Mouse (Mus musculus) lung, postnatal 14 days (tissue): ENCODE measurements at regions not wholly inside any gene's neighbourhood (a gene's known extent, or its start where the extent isn't known, plus 50 kb on each side); places are given as distances from the start of the nearest gene placed in this dataset.
A peak's percentile ranks its signal among the peaks of the same experiment; 100 is the strongest.

ENCODE experiments used
- DNase-seq: peaks from one replicate; pipeline ENCODE4 v3.0.0; 2021

- no peak for DNase-seq
Measured at GRCm38 (mm10) chr16:68017672-68018071, 397.0 kb upstream of the Cadm2 start.

- no peak for DNase-seq
Measured at GRCm38 (mm10) chr16:67989671-67990070, 369.0 kb upstream of the Cadm2 start.

- no peak for DNase-seq
Measured at GRCm38 (mm10) chr16:67976565-67976964, 355.9 kb upstream of the Cadm2 start.

- DNase-seq = no peak
Measured at GRCm38 (mm10) chr16:67968311-67969145, 347.8 kb upstream of the Cadm2 start.

DNA sequence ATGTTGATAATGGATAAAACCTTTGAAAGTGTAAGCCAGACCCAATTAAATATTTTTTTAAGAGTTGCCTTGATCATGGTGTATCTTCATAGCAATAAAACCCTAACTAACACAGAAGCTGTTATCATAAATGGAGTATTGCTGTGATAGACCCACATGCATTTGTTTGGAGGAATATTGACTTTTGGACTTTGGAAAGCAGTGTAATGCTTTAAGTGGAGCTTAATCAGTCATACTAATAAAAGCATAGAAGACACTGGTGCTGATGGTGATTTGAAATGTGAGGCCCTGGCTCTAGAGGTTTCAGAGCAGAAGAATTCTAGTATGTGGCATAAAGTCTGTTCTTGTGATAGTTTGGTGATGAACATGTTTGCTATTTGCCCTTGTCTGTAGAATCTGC, 328.4 kb upstream of the Cadm2 start:
- no peak for DNase-seq

DNA sequence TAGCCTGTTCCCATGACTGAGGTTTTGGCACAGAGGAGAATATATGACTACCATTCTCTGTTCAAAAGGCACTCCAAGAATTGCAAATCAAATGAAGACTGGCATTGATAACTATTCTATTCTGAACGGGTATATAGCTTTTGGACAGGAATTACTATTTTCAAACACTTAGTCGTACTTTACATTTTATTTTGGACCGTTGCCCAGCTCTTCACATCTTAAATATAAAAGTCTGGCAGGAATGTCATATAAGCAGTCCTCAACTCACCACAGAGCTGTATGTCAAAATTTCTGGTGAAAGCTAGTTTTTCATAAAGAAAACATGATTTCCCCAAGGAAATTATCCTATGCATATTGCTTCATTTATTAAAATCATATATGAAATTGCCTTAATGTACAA, 323.7 kb upstream of the Cadm2 start:
- DNase-seq = no peak

DNA sequence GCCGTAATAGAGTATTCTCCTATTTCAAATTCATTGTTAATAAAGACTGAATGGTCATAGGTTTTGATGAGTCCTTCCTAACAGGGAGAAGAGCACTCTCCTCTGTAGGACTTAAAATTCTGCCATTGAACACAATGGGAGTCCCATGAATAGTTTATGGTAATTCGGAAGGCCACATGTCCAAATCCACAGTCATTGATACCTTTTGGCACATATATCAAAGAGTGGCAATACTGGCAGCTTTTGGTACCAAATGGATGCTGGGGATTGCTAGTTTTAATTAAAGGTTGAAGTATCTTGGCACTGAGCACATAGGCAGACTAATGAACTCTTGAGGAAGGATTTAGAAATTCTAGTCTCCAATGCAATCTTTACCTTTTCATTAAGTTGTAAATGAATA, 298.5 kb upstream of the Cadm2 start:
- DNase-seq = no peak

DNA sequence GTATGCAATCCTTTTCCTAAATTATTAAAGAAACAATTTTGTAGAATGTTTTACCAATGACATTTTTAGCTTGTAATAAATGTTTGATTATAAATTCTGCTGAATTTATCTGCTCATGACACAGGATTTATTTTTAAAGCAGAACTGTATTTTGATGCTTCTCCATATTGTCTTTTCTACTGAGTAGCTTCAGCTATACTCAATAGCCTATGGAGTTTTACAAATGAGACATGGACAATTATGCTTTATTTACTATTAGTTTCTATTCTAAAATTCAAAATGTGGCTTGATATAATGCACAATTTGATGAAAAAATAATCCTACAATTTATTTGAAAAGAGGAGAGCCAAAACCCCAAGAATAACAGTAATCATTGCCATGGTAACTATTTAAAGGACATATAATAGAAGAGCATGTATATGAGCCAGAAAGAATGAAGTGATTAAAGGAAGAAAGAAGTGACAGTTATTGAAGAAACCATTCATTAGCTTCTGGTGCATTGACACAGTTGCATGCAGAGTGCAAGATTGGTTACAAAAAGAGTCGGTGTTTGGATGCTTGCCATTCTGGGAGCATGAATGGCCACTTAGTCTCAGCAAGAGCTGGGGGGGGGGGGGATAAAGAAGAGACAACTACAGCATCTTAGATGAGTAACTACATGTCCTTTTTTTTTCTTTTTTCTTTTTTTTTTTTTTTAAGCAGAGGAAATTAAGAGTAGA, 250.8 kb upstream of the Cadm2 start:
- DNase-seq = no peak

GRCm38 (mm10) chr16:67850201-67850600, 229.5 kb upstream of the Cadm2 start:
- DNase-seq = no peak

- no peak for DNase-seq
Measured at GRCm38 (mm10) chr16:67844481-67844880, 223.8 kb upstream of the Cadm2 start.

DNA sequence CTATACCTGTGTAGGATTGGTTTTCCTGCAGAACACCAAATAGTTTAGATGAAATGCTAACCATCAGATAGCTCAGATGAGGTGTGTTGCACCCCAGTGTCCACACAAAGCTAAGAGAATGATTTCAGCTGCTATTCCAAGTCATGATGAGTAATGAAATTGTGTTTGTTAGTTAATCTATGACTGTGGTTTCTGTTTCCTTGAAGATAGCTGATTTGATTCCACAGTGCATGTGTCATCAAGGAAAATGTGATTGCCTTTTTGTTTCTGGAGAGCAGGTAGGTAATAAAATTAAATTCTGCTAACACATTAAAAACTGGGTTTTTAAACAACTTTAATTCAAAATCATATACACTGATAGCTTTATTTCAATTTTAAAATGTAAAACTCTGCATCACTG, 176.5 kb upstream of the Cadm2 start:
- DNase-seq = no peak

DNA sequence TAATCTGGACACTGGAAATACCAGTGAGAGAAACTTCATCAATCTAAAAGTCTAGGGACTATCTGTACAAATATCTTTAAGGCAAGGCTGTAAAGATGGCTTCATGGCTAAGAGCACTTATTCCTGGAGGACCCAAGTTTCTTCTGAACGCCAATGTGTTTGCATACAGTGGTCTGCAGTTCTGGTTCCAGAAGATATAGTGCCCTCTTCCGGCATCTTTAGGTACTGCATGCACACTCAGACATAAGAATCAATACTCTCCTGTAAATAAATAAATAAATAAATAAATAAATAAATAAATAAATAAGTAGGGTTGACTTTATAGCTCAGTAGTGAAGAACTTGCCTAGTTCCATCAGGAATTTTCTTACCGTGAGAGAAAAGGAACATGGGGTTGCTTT, 155.4 kb upstream of the Cadm2 start:
- peak; percentile 42 for DNase-seq

- DNase-seq = no peak
Measured at GRCm38 (mm10) chr16:67769114-67769513, 148.4 kb upstream of the Cadm2 start.

DNA sequence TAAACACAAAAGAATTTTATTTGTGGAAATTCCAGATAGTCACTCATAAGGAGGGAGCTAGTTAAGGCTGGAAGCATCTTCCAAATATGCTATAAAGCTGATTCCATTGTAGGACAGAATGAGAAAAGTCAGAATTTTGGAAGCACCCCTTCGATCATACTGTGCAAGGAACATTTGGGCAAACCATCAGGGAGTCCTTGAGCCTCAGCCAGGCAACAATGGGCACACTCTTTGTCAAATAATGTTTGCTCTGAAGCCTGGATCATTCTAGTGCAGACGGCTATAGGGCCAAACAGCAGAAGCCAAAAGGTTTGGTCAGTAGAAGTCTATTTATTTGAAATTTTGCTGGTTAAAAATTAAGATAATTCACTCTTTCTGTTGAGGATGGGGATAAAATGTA, 114.7 kb upstream of the Cadm2 start:
- DNase-seq = no peak

DNA sequence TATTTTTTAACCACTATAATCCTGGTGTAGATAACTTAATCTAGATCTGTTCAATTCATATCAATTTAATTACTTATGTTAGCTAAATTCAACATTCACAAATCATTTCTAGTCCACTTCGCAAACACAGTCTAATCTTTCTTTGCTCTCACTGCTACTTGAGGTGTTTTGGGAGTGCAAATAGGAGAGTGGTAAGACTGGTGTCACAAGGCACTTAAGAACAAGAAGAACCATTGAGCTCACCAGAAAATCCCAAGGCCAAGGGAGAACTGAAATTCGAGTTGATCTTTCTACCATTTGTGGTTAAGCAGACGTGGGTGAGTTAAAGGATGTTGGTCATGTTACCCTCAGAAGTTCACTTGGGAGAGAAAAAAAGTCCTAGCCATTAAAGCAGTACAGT, 77.9 kb upstream of the Cadm2 start:
- DNase-seq = no peak
